Mouse (Mus musculus): Measurements from ENCODE around the gene Cd27. TPM values are rescaled to one million over a fixed set of nuclear protein-coding genes. Genes with fewer than 3 reads are reported as not detected.
A peak's percentile ranks its signal among the peaks of the same experiment; 100 is the strongest.

The Cd27 gene
- total RNA-seq, 2 experiments from 2014 or later = 0.37 to 0.55 TPM

DNA sequence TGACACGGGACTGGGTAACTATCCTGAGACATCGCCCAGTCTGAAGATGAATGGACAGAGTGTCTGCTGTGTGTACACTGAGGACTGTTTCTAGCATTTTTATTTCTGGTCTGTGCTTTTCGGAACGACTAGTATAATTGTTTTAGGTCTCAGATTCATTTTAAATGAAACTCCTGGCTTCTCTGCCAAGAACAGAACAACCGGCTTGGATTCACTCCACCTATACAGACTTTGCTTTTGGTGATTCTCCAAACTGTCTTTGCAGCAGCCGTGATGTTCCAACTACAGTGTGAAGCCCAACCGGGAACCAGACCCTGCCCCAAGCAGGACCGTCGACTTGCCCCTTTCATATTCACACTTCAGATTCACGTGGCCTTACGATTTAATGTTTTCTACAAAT lies 18.9 kb downstream of the Cd27 start:
- DNase-seq = peak in 1 of 2 experiments; percentile 19
- intact Hi-C loops (cut with DNase I) = loop anchor here (5.0 kb wide), 2 partner anchors 144 to 384 kb away; no protein-coding TSS in a partner anchor

DNA sequence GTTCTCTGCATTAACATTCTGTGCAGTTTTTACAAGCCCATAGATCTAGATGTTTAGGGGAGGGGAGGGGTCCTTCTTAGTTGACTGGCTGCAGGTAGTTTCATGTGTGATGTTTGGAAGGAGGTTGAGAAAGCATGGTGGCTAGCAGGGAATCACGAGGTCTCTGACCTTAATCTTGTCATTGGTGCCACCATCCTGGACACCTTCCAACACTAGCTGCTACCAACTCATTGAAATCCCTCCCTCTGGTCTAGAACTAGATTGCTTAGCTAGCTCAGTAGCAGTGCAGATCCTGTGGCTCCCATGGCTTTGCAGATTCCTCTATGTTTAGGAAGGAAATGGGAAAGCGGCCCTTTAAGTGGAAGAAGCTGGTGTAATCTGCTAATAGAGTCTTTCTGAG lies 19.9 kb downstream of the Cd27 start:
- DNase-seq = peak in 1 of 2 experiments; percentile 26
- intact Hi-C loops (cut with DNase I) = loop anchor here (5.0 kb wide), 2 partner anchors 145 to 385 kb away; no protein-coding TSS in a partner anchor

DNA sequence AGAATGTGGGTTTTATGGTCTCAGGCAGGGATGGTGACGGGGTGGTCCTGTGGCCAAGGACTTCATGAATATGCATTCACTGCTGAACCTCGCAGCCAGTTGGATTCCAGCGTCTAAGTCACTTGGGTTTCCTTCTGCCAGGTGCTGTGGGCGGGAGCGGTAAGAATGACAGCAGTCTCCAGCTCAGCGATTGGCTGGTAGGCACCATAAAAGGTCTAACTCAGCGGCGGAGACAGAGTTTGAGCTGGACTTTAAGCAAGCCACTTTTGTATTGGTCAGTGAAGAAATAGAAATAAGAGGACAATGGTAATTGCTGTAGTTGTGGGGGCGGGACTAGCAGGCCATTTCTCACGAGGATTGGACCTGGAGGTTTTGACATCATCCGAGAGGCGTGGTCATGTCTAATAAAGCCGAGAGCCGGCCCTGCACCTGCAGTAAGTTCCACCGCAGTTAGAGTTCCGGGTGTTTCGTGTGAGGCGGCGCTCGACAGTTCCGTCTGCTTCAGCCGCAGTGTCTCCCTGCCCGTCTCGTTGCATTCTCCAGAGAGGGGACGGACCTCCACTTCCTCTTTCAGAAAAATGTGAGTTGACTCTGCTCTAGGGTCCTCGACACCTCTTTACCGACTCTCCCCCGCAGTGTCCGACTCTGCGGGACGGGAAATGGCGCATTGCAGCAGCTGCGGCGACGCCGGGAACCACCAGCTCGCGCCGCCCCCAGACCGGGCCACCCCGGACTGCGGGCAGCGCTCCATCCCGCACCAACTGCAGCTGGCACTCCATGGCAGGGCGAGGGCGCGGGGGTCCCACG lies 21.5 kb downstream of the Cd27 start, which contains the start of gene Vamp1:
Vamp1 (plus strand) TSS at position 404 of the 807 bp plus-strand sequence.
- intact Hi-C loops (cut with DNase I) = loop anchor here (5.0 kb wide), 2 partner anchors 147 to 387 kb away; no protein-coding TSS in a partner anchor
- DNase-seq = peak; percentile 97

DNA sequence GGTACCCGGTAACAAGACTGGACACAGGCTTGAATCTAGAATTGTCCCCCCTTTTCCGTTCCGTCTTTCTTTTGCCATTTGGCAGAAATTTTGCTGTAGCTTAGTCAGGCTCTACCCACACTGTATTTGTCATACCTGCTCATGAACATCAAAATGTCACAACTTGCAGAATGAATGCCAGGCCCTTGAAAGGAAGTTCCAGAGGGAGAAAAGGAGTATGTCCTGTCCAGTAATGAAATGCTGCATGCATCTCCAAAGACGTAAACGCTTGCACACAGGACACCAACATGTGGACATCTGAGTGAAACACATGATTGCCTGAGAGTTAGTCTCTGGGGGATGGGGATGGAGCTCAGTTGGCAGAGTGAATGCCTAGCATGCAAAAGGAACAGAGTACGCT lies 23.1 kb downstream of the Cd27 start:
- intact Hi-C loops (cut with DNase I) = loop anchor here (2.0 kb wide), 1 partner anchor 17 kb away; no protein-coding TSS in a partner anchor
- DNase-seq = no peak

DNA sequence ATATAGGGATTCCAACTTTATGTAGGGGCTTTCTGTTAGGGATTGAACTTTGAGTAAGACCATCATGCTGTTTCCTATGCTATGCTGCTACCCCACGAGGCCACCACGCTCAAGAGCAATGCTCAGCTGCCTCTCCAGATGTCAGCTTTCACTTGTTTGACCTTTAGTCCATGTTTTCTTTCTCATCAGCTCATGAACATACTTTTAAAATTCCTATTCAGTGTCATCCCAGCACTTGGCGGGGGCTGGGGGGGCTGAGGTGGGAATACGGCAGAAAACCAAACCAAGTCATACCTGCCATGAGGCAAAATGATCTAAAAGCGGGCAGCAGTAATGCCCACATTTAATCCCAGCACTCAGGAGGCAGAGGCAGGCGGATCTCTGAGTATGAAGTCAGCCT lies 23.7 kb downstream of the Cd27 start:
- no peak for DNase-seq
- intact Hi-C loops (cut with DNase I) = loop anchor here (2.0 kb wide), 1 partner anchor 16 kb away; no protein-coding TSS in a partner anchor

DNA sequence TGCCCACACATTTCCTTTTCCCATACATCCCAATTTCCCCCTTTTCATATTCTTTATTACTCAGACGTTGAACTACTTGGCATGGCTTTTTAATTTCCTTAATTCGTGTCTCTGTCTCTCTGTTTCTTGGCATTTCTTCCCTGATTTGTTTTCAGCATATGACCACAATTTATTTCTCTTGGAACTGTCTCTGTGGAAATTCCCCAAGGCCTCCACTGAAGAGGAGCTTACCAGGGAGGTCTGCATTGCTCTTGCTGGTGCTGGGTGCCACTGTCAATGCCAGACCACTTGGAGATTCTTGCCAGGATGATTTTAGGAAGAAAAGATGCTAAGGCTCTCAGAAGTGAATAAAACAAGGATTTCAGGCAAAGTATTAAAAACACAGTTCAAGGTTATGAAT lies 24.2 kb downstream of the Cd27 start:
- DNase-seq = no peak

DNA sequence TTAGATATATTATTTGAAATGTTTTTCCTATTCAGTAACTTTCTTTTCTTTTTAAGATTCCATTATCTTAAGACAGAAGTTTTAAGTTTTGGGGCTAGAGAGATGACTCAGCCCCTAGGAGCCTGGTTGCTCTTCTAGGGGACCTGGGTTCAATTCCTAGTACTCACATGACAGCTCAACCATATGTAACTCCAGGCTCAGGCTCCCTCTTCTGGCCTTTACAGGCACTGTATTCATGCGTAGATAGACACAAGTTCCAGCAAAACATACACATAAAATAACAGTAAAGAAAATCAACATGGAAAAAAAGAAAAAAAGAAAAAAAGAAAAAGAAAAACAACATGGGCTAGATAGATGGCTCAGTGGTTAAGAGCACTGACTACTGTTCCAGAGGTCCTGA lies 26.4 kb downstream of the Cd27 start:
- intact Hi-C loops (cut with DNase I) = no loop called here

More for the DNA sequence above, 24.2 kb downstream of the Cd27 start:
- intact Hi-C loops (cut with DNase I) = loop anchor here (2.0 kb wide), 1 partner anchor 16 kb away; no protein-coding TSS in a partner anchor

DNA sequence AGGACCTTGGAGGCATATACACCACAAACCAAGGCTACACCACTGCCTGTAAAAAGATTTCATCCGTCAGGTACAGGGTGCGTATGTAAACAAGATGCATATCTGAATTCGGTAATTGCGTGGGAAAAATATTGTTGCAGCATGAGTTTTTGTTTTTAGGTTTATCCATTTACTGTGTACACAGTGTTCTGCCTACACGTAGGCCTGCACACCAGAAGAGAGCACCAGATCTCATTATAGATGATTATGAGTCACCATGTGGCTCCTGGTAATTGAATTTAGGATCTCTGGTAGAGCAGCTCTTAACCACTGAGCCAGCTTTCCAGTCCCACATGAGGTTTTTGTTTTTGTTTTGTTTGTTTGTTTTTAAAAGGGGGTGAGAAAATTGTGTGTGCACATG lies 39.6 kb downstream of the Cd27 start:
- intact Hi-C loops (cut with DNase I) = loop anchor here (2.0 kb wide), 1 partner anchor 16 kb away; no protein-coding TSS in a partner anchor
- no peak for DNase-seq

More for the DNA sequence above, 26.4 kb downstream of the Cd27 start:
- no peak for DNase-seq

DNA sequence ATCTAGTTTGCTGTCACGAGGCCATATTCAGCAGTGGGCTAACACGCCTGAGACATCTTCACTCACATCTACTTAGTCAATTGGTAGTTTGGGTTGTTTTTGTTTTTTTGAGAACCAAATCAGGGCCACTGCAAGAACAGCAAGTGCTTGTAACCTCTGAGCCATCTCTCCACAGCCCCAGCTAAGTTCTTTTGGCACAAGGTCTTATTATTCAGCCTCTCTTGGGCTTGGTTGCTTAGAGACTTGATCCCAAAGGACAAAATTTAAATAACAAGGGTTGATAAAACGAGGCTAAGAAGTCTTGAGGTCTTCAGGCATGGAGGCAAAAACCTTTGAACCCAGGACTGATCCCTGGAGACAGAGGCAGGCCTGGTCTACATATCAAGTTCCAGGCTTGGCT lies 40.5 kb downstream of the Cd27 start:
- no peak for DNase-seq
- intact Hi-C loops (cut with DNase I) = loop anchor here (2.0 kb wide), 1 partner anchor 16 kb away; no protein-coding TSS in a partner anchor

DNA sequence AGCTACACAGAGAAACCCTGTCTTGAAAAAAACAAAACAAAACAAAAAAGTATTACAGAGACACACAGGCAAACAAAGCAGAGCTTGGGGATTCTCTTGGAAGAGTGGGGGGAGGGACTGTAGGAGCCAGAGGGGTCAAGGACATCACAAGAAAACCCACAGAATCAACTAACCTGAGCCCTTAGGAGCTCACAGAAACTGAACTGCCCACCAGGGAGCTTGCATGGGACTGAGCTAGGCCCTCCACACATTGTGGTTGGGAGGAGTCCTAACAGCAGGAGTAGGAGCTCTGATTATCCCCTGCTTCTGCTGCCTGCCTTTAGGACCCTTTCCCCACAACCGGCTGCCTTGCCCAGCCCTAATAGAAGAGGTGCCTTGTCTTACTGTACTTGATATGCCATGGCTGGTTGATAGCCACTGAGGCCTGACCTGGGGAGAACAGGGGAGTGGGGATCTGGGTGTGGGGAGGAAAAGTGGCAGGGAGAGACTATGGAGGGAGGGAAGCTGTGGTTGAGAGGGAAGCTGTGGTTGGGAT lies 41.2 kb downstream of the Cd27 start:
- DNase-seq = no peak
- intact Hi-C loops (cut with DNase I) = loop anchor here (2.0 kb wide), 1 partner anchor 17 kb away; no protein-coding TSS in a partner anchor

DNA sequence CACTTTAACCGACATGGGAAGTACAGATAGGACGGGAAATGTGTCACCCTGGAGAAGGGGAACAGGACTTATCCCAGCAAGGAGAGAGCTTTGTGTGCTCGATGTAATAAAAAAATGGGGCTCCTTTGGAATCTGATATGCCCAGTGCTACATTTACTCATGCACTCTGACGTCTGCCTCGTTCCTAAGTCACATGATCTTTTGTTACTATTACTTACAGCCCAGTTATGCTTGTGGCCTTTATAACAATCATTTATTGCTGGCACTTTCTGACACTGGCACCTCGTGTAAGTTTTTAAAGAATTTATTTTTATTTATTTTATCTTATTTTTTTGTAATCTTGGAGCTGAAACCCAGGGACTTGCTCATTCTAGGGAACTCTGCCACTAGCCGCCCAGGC lies 43.4 kb downstream of the Cd27 start:
- no peak for DNase-seq
- intact Hi-C loops (cut with DNase I) = loop anchor here (5.0 kb wide), 1 partner anchor 96 kb away; the partner anchor contains the start of gene Chd4

DNA sequence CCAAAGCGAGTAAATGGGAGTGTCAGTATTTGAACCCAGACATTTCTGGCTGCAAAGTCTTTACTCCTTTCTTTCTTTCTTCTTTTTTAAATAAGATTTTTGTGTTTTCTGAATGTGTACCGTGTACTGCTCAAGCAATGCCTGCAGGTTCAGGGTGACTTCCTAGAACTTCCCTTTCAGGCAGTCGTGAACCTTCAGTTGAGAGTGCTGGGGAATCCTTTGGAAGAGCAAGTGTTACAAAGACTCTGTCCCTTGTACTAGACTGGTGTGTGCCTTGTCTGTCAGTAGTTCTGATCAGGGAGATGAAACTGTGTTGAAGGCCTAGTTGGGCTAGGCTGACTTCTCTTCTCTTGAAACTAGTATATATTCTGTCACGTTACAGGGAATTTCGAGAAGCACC lies 44.0 kb downstream of the Cd27 start:
- intact Hi-C loops (cut with DNase I) = loop anchor here (5.0 kb wide), 1 partner anchor 96 kb away; the partner anchor contains the start of gene Chd4

DNA sequence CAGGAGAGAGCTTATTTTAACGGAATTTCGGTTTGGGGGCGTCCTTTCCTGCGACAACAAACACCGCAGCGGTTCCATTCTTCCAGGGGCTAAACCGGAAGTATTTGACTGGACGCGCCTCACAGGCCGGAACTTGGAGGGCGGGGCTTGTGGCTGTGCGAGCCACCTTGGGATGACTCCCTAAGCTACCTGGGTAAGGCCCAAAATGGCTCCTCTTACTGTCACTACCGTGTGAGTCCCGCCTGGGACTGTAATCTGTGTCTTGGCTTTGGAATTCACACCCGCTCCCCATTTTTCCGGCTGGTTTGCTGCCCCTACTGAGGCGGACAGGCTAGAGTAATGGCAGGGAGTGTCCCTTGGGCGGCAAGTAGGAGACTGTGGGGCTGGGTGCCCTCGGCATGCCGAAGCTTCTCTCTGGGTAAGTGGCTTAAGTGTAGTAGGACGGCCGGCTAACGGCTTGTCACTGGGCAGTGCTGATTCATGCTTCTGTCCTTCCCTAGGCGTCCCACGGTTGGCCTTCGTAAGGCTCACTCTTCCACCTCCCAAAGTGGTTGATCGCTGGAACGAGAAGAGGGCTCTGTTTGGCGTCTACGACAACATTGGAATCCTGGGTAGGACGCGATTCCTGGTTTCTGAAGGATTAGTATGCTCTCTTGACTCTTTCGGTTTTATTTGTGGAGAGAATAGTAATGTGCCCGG lies 44.6 kb downstream of the Cd27 start:
- intact Hi-C loops (cut with DNase I) = loop anchor here (5.0 kb wide), 1 partner anchor 95 kb away; the partner anchor contains the start of gene Chd4
- DNase-seq = peak; percentile 95

More for the DNA sequence above, 44.0 kb downstream of the Cd27 start:
- peak in 1 of 2 experiments; percentile 15 for DNase-seq

DNA sequence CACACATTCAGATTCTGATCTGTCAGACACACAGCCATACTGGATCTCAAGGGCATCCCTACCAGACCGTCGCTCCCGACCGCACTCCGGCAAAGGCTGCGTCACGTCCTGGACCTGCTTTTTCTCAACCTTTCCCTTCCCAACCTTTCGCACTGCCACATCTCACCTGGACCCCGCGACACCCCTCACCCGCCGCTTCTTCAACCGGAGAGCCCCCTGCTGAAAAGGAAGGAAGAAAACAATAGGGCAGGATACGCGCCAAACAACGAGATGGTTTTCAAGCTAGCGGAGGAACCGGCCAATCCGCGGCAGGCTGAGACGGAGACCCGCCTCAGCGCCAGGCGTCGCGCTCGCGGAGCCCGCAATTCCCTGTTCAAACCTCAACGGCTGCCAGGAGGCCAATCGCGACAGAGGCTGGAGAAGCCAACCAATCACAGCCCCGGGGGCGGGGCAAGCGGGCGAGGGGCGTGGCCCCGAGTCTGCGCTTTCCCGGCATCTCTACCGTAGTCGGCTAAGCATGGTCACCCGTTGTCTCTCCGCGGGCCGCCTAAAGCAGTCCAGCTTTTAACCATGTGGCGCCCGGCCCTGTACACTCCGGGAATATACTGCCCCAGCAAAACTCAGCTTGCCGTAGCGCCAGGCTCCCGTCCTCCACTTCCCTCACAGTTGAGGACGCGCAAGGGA lies 45.3 kb downstream of the Cd27 start, which contains the start of the genes Ncapd2 and Mrpl51:
Ncapd2 (minus strand) TSS at position 370 of the 684 bp plus-strand sequence.
Mrpl51 (plus strand) TSS at position 470 of the 684 bp plus-strand sequence.
- peak; percentile 98 for DNase-seq
- intact Hi-C loops (cut with DNase I) = loop anchor here (2.0 to 5.0 kb wide), 2 partner anchors 21 to 94 kb away; partner anchors contain the start of gene Chd4

DNA sequence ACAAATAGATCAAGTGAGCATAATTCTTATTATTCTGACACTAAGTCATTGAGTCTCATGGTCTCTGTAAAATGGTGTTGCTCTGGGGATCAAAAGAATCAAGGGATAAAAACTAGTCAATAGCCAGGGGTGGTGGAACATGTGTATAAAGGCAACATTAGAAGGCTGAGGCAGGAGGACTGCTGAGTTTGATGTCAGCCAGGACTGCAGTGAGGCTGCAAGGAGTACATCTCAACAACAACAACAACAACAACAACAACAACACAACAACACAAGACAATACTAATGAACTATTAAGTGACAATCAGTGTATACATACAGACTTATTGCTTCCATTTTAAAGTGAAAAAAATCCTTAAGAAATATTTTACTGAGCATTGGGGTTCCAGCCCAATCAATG lies 46.0 kb downstream of the Cd27 start:
- no peak for DNase-seq
- intact Hi-C loops (cut with DNase I) = loop anchor here (2.0 to 5.0 kb wide), 2 partner anchors 20 to 94 kb away; partner anchors contain the start of gene Chd4

DNA sequence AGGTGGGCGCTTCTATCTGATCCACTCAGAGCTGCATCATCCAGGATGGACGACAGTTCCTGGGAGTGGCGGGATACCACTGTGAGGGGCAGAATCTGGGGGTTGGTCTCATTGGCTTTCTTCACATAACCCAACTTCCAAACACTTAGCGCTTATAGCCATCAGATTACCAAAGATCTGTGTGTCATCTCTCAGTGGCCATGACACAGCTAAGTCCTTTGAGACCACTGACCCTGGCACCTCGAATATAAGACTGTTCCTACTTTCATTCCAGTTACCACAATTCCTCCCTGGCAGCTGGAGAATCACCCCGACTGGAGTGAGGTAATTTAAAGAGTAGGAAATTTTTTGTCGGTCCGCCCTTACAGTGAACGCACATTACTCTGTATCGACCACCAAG lies 50.6 kb downstream of the Cd27 start:
- intact Hi-C loops (cut with DNase I) = loop anchor here (5.0 kb wide), 1 partner anchor 74 kb away; no protein-coding TSS in a partner anchor
- no peak for DNase-seq
